Mouse (Mus musculus) embryonic fibroblast, embryonic 13.5 days (primary cell): ENCODE results near the gene Ptf1a. TPM values are rescaled to one million over a fixed set of nuclear protein-coding genes. Genes with fewer than 3 reads are reported as not detected.

ENCODE experiments used
- H3K27ac ChIP-seq: 2 replicates; pipeline ENCODE4 v1.5.1; 2012; ENCODE audit warnings: low read length, control low read depth, inconsistent platforms; ENCODE audit not compliant: insufficient read depth
- H3K4me1 ChIP-seq: 2 replicates; pipeline ENCODE4 v1.6.1; 2011; ENCODE audit warnings: low read length; ENCODE audit not compliant: control insufficient read depth, insufficient read depth
- H3K4me3 ChIP-seq: 2 replicates; pipeline ENCODE4 v1.5.1; 2011; ENCODE audit warnings: mild to moderate bottlenecking, control low read depth, low read length; ENCODE audit not compliant: insufficient read depth
- CTCF ChIP-seq: IDR thresholded peaks from 2 replicates; pipeline ENCODE4 v1.5.1; 2011; ENCODE audit warnings: mild to moderate bottlenecking, control low read depth, low read length, moderate library complexity, borderline replicate concordance; ENCODE audit not compliant: insufficient read depth
- POLR2A ChIP-seq: IDR thresholded peaks from 2 replicates; pipeline ENCODE4 v1.6.1; 2011; ENCODE audit warnings: low read depth, mild to moderate bottlenecking, control low read depth, low read length, moderate library complexity
- polyA plus RNA-seq: library from polyadenylated mRNA; stranded (reverse); fragments of >200 nt; gene quantifications from 2 replicates; pipeline ENCODE4 v1.2.4, GENCODE M21; 2011; ENCODE audit warnings: low read depth; ENCODE audit not compliant: missing spikeins, insufficient read length

Gene Ptf1a
- polyA plus RNA-seq, 1 experiment: not detected

- H3K4me1 ChIP-seq: no peaks in the 10 kb centered on the region
- no peak overlapping the region for H3K4me3 ChIP-seq
- TF ChIP-seq CTCF (no peak), POLR2A (no peak)
- no peak overlapping the region for H3K27ac ChIP-seq
Observed at GRCm38 (mm10) chr2:19452531-19453055, 7.1 kb downstream of the Ptf1a start.

- Histone ChIP-seq H3K4me1 (no peaks in the 10 kb centered on the region), H3K4me3 (no peak overlapping the region), H3K27ac (no peak overlapping the region)
- TF ChIP-seq CTCF (no peak), POLR2A (no peak)
Observed at GRCm38 (mm10) chr2:19455228-19455627, 9.8 kb downstream of the Ptf1a start.

GRCm38 (mm10) chr2:19455857-19456482 lies 10.5 kb downstream of the Ptf1a start:
- Histone ChIP-seq H3K4me3 (no peak overlapping the region), H3K27ac (no peak overlapping the region), H3K4me1 (no peaks in the 10 kb centered on the region)
- TF ChIP-seq POLR2A: no peak

GRCm38 (mm10) chr2:19458785-19459184 lies 13.3 kb downstream of the Ptf1a start:
- Histone ChIP-seq H3K4me1 (no peaks in the 10 kb centered on the region), H3K4me3 (no peak overlapping the region), H3K27ac (no peak overlapping the region)
- TF ChIP-seq POLR2A: no peak
- no peak for TF ChIP-seq CTCF

DNA sequence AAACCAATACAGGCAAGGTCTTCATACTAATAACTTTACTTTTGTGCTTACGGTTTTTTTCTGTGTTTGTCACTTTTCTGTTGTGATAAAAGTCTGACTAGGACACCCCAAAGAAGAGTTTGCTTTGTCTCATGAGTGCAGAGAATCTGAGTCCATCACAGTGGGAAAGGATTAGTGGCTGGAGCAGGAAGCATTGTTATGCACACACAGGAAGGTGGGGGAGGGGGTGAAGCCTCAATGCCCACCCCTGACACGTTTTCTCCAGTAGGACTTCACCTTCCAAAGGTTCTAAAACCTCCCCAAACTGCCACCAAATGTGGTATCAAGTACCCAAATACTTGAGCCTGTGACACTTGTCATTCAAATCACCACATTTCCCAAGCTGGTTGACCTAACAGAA lies 16.5 kb downstream of the Ptf1a start:
- TF ChIP-seq POLR2A: no peak
- TF ChIP-seq CTCF: no peak

DNA sequence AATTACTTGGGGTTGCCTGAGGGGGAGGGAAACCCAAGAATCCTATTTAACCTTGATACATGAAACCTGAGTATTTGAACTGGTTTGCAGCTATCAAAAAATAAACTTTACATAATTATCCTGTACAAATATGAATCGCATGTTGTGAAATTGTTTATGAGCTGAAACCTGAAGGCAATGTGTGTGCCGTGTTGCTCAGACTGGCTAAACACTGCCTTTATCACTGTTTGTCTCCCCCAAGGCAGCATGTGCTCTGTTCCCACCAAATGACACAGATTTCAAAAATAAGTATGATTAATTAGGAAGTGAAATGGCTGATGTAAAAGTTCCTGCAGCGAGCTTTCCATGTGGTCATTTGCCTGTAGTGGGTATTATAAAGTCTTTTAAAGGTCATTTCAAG lies 44.8 kb downstream of the Ptf1a start:
- Histone ChIP-seq H3K4me3 (no peak overlapping the region), H3K27ac (no peak overlapping the region), H3K4me1 (no peaks in the 10 kb centered on the region)
- no peak for TF ChIP-seq POLR2A
- TF ChIP-seq CTCF: no peak

More for the DNA sequence above, 16.5 kb downstream of the Ptf1a start:
- Histone ChIP-seq H3K4me3 (no peak overlapping the region), H3K27ac (no peak overlapping the region), H3K4me1 (no peaks in the 10 kb centered on the region)

Other genes with a start within 250 kb of the Ptf1a start
- not detected in 2 replicates for gene Armc3, start 246.4 kb upstream of the Ptf1a start, polyA plus RNA-seq
- 6.5 and 13.2 TPM in 2 replicates for gene Msrb2, start 74.2 kb upstream of the Ptf1a start, polyA plus RNA-seq
- gene 4921504E06Rik, start 108.3 kb downstream of the Ptf1a start, polyA plus RNA-seq: not detected in 2 replicates
- 3.0 and 3.3 TPM in 2 replicates for gene Otud1, start 212.1 kb downstream of the Ptf1a start, polyA plus RNA-seq